Mouse (Mus musculus) urinary bladder, postnatal 10 days (tissue): ENCODE results near the gene Cep295nl.
A peak's percentile ranks its signal among the peaks of the same experiment; 100 is the strongest.
"Not testable (repeated sequence)": the region's sequence is repeated elsewhere in the genome, so short reads cannot be mapped to it uniquely, and the experiment has no call there.

Experiments
- DNase-seq: peaks from one replicate; pipeline ENCODE4 v3.0.0; 2022; ENCODE audit warnings: low spot score

Cep295nl gene

DNA sequence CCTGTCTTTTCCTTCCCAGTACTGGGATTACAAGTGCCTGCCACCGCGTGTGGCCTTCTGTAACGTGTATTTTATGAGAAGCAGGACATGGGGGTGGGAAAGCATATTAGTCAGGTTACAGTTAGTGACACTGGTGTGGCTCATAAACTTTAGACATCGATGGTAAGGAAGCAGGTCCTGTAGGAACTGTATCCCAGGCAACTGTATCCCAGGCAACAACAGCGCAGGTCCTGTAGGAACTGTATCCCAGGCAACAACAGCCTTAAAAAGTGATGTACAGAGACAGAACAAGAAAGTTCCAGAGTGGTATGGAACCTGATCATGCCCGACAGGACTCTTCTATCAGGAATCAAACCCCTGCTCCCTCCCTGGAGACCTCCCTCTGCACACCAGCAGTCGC lies 20.8 kb downstream of the Cep295nl start:
- DNase-seq: no peak

DNA sequence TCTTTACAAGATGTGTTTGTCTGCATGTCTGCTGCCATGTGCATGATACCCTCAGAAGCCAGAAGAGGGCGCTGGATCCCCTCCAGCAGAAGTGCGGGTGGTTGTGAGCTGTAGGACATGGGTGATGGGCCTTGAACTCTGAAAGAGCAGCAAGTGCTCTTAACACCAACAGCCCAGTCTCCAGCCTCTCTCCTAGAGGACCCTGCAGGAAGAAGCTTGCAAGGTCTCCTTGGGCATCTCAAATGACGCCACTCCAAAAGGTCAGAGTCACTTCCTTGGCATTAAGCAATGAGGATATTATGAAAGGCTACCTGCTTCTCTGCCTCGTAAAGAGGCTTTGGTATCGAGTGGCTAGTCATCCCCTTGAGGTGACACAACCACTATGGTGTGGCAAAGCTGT lies 23.6 kb downstream of the Cep295nl start:
- no peak for DNase-seq

GRCm38 (mm10) chr11:118317129-118317528 lies 25.2 kb downstream of the Cep295nl start:
- DNase-seq: no peak

DNA sequence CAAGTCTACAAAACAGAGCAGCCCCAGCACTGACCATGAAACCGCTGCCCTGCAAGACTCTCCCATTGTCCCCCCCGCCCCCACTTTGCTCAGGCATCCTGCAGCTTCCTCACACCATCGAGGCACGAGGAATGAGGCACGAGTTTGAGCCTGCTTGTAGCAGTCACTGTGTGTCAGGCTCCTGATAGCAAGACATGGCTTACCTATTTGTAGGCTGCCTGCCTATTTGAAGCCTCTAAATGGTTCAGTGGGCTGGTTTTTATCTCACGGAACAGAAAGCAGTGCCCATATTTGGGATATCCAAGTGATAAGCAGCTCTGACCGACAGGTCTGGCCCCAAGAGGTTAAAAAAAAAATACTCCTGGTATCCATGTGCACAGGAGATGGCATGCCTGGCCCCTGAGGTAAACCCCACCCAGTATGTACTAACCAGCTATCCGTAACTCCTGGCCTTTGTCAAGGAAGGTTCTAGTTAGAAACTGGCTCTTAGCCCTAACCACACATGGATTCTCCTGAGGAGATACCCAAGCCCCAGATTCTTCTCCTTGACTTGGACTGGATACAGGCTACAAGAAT lies 26.0 kb downstream of the Cep295nl start:
- DNase-seq: no peak

- DNase-seq: no peak
Measured at GRCm38 (mm10) chr11:118312132-118312723, 30.1 kb downstream of the Cep295nl start.

GRCm38 (mm10) chr11:118307962-118308361 lies 34.3 kb downstream of the Cep295nl start:
- not testable (repeated sequence) for DNase-seq

DNA sequence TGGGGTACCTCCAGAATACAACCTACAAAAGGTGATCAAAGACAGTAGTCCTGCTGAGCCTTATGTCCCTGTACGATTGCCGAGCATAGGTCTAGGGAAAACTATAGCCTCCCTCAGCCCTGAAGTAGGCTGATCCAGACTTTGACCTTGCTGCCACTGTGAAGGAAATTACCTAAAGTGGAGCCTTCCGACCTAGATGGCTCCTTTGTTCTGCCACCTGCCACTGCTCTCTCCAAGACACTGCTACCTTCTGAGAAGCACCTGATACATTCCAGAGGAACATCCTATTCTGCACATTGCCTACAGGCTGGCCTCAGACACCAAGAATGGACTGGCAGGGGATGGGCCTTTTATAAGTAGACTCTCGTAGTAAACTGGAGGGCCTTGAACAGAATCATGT lies 38.3 kb downstream of the Cep295nl start:
- not testable (repeated sequence) for DNase-seq

- DNase-seq: no peak
Measured at GRCm38 (mm10) chr11:118298810-118299209, 43.5 kb downstream of the Cep295nl start.

DNA sequence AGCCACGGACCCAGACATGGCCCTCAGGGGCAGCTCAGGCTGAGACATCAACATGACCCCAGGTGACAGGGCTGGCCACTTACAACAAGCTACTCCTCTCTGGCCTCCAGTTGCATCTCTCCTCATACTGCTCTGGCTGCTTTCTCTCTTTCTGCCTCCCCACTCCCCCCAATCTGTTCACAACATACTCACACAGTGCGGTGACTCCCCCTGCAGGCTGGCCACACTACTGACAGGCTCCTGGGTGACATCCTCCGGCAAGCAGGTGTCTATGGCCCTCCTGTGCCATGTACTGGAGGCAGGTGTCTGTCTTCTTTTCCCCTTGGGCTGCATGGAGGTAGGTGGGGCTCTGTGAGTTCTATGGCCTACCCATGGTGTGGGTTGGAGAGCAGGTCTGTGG lies 44.3 kb downstream of the Cep295nl start:
- no peak for DNase-seq

DNA sequence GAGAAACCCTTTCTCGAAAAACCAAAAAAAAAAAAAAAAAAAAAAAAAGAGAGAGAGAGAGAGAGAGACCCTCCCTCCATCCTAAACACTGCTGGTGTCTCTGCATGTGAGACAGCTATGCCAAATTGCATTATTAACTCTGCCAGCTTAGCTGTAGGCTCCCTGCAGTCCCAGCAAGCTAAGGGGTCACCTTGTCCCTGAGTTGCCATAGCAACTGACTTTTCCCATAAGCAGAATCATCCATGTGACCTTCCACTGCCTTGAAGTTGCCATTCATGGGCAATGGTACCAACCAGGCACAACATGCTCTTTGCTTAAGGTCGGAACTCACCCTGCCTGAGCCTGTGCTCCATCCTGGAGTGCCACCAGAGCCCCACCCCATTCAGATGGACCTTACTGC lies 47.3 kb downstream of the Cep295nl start:
- DNase-seq: no peak

GRCm38 (mm10) chr11:118292671-118293070 lies 49.6 kb downstream of the Cep295nl start:
- DNase-seq: no peak

- peak; percentile 99 for DNase-seq
Measured at GRCm38 (mm10) chr11:118289999-118290889, 52.1 kb downstream of the Cep295nl start, which contains the start of gene Usp36. Gene Usp36, minus strand, starts transcription at chr11:118290244.

DNA sequence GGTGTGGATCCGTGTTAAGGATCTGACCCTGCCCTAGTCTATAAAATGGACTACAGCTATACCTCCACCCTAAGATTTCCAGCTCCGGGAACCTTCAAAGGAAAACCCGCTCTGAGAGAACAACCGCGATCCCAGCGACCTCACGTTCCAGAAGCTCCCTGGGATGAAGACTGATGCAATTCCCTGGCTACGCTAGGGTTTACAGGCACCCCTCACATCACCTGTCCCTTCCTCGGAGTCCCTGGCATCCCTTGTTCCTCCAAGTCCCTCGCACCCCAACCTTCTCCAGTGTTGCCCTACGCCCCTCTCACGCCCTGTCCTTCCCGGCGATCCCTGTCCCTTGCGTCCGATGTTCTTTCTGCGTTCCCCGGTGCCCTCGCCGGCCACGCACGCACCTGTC lies 52.7 kb downstream of the Cep295nl start:
- no peak for DNase-seq

DNA sequence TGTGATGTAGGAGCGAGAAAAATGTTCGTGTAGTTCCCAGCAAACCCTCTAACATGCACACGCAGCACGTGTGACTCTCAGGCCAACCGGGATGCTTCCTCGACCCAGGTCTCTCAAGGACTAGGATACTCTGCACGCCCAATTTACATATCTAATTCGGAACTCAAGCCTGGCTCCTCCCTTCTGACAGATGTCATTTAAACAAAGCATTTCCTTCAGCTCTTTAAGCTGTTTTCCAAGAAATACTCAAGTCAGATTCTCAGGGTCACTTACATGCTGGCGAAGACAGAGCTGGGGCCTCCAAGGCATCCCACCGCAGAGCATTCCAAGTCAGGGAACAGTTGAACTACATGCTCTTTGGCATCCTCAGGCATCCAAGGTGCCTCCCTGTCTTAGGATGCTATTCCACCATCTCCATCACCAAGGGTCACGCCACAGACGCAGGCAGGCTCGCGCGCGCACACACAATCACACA lies 53.2 kb downstream of the Cep295nl start:
- no peak for DNase-seq

DNA sequence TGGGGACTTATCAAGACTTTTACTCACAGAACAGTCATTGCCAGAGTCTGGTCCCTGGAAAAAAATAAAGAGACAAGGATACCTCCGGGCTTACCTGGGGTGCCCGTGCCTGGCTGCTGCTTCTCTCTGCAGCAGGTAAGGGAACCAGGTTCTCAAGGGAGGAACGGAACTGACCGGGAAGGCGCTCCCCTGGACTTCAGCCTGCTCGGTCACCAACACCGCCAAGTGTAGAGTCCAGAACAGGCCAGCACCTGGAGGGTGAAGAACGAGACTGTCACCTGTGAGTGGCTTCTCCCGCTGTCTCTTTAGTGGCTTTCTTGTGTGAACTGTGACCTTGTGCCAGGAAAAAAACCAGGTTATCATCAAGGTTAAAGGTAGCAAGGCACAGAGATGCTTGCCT lies 54.7 kb downstream of the Cep295nl start:
- DNase-seq: no peak

DNA sequence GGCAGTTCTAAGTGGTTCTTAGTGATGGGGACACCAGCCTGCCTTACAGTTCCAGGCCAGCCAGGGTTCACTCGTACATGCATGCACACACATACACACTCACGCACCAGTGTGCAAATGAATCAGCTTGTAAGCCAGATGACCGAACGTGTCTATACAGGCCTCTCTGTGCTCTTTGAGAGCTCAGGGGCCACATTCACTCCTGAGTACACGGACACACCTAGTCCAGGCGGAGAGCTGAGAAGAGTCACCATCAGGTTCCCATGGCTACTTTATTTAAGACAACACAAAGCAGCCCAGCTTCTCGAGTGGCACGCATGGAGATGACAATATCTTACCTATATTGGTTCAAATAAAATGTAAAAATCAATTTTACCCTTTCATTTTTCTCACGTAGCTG lies 55.9 kb downstream of the Cep295nl start:
- DNase-seq: no peak

DNA sequence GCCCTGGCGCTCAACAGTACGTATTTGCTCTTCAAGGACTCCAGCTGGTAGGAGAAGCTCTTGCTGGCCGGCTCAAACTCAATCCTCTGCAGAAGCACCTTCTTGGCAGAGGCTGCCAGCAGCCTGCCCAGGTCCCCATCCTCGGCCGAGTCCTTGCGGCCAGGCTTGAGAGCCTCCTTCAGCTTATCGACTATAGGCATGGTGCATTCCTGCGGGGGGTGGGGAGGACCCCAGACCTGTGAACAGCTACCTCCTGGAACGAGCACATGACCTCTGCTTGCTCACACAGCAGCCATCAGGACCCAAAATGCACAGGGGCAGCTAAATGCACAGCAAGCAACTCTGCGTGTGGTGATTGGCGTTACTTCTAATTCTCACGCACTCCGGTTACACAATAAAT lies 56.5 kb downstream of the Cep295nl start:
- no peak for DNase-seq
